Mouse (Mus musculus) ES-E14 (cell line): Measurements from ENCODE around the gene Anxa8. TPM values are rescaled to one million over a fixed set of nuclear protein-coding genes. Genes with fewer than 3 reads are reported as not detected.

Experiments used
- DNase-seq: peaks from one replicate; pipeline ENCODE4 v3.0.0-alpha.2; 2013; ENCODE audit warnings: low read depth, low spot score
- H3K27ac ChIP-seq: 2 replicates; pipeline ENCODE4 v1.5.1; 2012; ENCODE audit warnings: low read depth, mild to moderate bottlenecking, low read length, moderate library complexity, mixed read lengths; ENCODE audit not compliant: poor library complexity, insufficient read depth, severe bottlenecking
- H3K36me3 ChIP-seq: 2 replicates; pipeline ENCODE4 v1.6.1; 2012; ENCODE audit warnings: mild to moderate bottlenecking, low read length, moderate library complexity, mixed read lengths; ENCODE audit not compliant: control insufficient read depth, poor library complexity, insufficient read depth, severe bottlenecking
- H3K4me1 ChIP-seq, 2 experiments: fragments of 150-350 bp in 1 of 2; sonication (generic) in 1 of 2; 2 replicates each; pipeline ENCODE4 v1.6.1; 2012; ENCODE audit warnings: low read length in 2 of 2, mild to moderate bottlenecking in 1 of 2, mixed read lengths in 1 of 2; ENCODE audit not compliant: control insufficient read depth in 2 of 2, insufficient read depth in 2 of 2, poor library complexity in 1 of 2
- H3K4me3 ChIP-seq, 2 experiments: fragments of 150-350 bp in 1 of 2; sonication (generic) in 1 of 2; 2 replicates each; pipeline ENCODE4 v1.5.1; 2012; ENCODE audit warnings: low read length in 2 of 2, low read depth in 1 of 2, mild to moderate bottlenecking in 1 of 2, mixed read lengths in 1 of 2; ENCODE audit not compliant: insufficient read depth in 1 of 2, poor library complexity in 1 of 2, severe bottlenecking in 1 of 2
- H3K9ac ChIP-seq: 2 replicates; pipeline ENCODE4 v1.6.1; 2012; ENCODE audit warnings: low read depth, mild to moderate bottlenecking, low read length, mixed read lengths; ENCODE audit not compliant: poor library complexity, insufficient read depth, severe bottlenecking
- H3K9me3 ChIP-seq: fragments of 150-350 bp; sonication (generic); 2 replicates; pipeline ENCODE4 v1.6.1; 2012; ENCODE audit warnings: low read depth, mild to moderate bottlenecking, low read length; ENCODE audit not compliant: control insufficient read depth, insufficient read depth
- CHD2 ChIP-seq: IDR thresholded peaks from 2 replicates; pipeline ENCODE4 v1.6.1; 2014; ENCODE audit warnings: mild to moderate bottlenecking, low read depth, low read length, inconsistent platforms
- HCFC1 ChIP-seq: IDR thresholded peaks from 2 replicates; pipeline ENCODE4 v1.6.1; 2012; ENCODE audit warnings: low read length, inconsistent platforms, borderline replicate concordance; ENCODE audit not compliant: insufficient read depth
- MAFK ChIP-seq: IDR thresholded peaks from 2 replicates; pipeline ENCODE4 v1.6.1; 2014; ENCODE audit warnings: mild to moderate bottlenecking, low read depth, low read length, inconsistent platforms; ENCODE audit not compliant: insufficient read depth
- ZC3H11A ChIP-seq: IDR thresholded peaks from 2 replicates; pipeline ENCODE4 v1.6.1; 2012; ENCODE audit warnings: low read depth, mild to moderate bottlenecking, inconsistent platforms, low read length, borderline replicate concordance
- ZNF384 ChIP-seq: IDR thresholded peaks from 2 replicates; pipeline ENCODE4 v1.6.1; 2012; ENCODE audit warnings: low read depth, low read length, inconsistent platforms
- in situ Hi-C, 2 experiments: fragments of 600-800 bp; cut with MboI; formaldehyde crosslinking; loops; one replicate each; pipeline ENCODE4 v1.15.1; 2025; ENCODE audit warnings: low sequenced_read_pairs in 2 of 2, inconsistent platforms in 1 of 2; ENCODE audit not compliant: unreplicated experiment in 2 of 2
- total RNA-seq: library from RNA; depleted of rRNA; stranded (reverse); fragments of 300-350 nt; gene quantifications from 2 replicates; pipeline ENCODE4 v1.2.3, GENCODE M21; 2012

Gene Anxa8
- total RNA-seq, 1 experiment = 5.2 TPM

DNA sequence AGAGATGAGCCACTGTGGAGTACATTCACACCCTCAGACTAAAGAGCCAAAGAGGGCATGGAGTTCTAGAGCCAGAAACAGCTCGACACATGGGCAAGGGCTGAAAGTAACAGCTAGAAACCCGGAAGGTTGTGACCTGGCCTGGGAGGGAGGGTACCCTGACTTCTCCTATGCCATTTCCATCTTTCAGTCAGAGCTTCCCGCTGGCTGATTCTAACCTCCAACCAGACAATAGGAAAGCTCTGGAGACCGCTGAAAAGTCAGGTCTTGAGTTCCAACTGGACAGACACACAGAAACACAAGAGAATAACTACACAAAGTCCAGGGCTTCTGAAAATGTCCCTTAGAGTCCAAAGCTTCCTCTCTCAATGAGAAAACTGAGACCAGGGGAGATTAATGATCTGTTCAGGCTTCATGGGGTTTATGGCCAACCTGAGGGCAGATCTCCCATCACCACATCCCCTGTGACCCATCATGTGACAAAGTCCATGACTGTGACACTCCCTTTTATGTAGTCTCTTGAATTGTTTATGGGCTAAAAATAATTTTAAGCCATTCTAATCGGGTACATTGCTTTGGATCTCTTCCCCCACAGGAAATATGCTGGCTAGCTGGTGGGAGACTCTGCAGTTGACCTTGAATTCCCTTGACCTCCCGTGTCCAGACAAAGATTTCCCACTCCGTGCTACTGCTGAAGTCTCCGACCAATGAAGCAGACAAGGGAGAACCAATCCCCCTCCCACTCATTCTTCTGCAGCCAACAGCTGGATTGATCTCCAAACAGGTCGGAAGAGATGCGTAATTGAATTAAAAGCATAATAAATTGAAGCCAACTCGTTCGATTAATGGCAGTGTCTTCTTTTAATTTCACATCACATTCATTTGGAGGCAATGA lies 34.5 kb downstream of the Anxa8 start:
- in situ Hi-C loops = no loop called here
- H3K9me3 ChIP-seq = no peaks in the 10 kb centered on the region
- H3K36me3 ChIP-seq = no peaks in the 10 kb centered on the region
- no peaks in the 10 kb centered on the region for H3K4me1 ChIP-seq
- H3K4me3 ChIP-seq = no peak overlapping the region
- no peak overlapping the region for H3K9ac ChIP-seq
- TF ChIP-seq HCFC1 (no peak), MAFK (no peak), ZC3H11A (no peak), CHD2 (no peak), ZNF384 (no peak)
- no peak for DNase-seq
- no peak overlapping the region for H3K27ac ChIP-seq

DNA sequence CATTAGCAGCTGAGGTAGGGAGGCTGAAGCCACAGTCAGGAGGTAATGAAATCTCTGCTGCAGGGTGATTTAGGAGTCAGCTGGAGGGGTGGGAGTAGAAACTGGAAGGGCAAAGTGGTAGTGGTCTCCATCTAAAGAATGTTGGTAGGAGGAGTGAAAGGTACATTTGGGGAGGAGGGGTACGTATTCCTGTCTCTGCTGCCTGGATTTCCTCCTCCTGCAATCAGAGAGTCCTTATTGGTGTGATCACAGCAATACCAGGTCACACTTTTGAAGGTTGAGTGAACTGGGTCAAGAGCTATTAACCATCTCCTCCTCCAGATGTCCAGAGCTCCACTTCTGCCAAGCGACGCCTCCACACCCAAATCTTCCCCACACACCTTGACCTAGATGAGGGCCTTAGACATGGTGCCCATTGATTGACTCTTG lies 35.2 kb downstream of the Anxa8 start:
- Histone ChIP-seq H3K36me3 (no peaks in the 10 kb centered on the region), H3K27ac (no peak overlapping the region), H3K9me3 (no peaks in the 10 kb centered on the region), H3K4me1 (no peaks in the 10 kb centered on the region), H3K9ac (no peak overlapping the region), H3K4me3 (no peak overlapping the region)
- TF ChIP-seq MAFK = no peak
- no peak for TF ChIP-seq ZNF384
- no peak for TF ChIP-seq ZC3H11A
- TF ChIP-seq CHD2 = no peak
- TF ChIP-seq HCFC1 = no peak
- in situ Hi-C loops = no loop called here
- no peak for DNase-seq

DNA sequence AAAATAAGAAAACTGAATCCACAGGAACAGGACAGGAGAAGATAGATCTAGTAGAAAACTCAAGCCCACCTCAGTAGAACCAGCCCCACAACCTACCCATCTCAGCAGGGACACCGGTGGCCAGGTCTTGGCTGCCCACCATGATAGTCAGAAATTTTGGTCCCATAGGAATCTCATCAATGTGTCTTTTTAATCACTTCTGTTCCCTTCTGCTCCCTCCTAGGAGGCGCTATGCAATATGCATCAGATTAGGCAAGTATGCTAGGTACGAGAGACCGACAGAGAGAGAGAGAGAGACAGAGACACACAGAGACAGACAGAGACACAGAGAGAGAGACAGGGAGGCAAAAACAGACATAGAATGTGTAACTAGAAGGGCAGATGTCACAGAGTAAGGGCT lies 35.9 kb downstream of the Anxa8 start:
- DNase-seq = no peak
- Histone ChIP-seq H3K4me3 (no peak overlapping the region), H3K27ac (no peak overlapping the region), H3K4me1 (no peaks in the 10 kb centered on the region), H3K9me3 (no peaks in the 10 kb centered on the region), H3K36me3 (no peaks in the 10 kb centered on the region), H3K9ac (no peak overlapping the region)
- TF ChIP-seq MAFK (no peak), HCFC1 (no peak), ZNF384 (no peak), CHD2 (no peak), ZC3H11A (no peak)
- in situ Hi-C loops = no loop called here

DNA sequence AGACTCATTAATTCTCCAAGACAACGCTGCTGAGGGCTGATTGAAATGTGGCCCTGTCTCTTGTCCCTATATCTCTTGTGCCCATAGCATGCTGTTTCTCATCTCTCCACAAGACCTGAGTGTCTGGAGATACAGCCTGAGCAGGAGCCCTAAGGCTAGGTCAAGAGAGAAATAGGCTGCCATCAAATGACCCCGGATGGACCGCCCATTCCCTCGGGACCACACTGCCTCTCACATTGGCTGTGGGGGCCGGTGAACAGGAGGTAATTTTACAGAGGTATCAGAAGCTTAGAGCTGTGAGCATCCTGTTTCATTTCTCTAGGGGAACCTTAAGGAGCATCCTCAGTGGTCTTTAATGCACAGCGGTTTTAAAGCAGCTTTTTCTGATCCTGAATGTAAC lies 45.4 kb downstream of the Anxa8 start:
- no peak for TF ChIP-seq ZNF384
- no peak for TF ChIP-seq MAFK
- TF ChIP-seq HCFC1 = no peak
- Histone ChIP-seq H3K27ac (no peak overlapping the region), H3K9me3 (no peaks in the 10 kb centered on the region), H3K9ac (no peak overlapping the region), H3K4me1 (no peaks in the 10 kb centered on the region), H3K36me3 (no peaks in the 10 kb centered on the region), H3K4me3 (no peak overlapping the region)
- in situ Hi-C loops = no loop called here
- DNase-seq = no peak
